Mouse (Mus musculus) liver, postnatal 0 days (tissue): ENCODE results near the gene Sqstm1. TPM values are rescaled to one million over a fixed set of nuclear protein-coding genes. Genes with fewer than 3 reads are reported as not detected.

Experiments
- ATAC-seq: fragments of 200-750 bp; cut with Nextera tagmentation; 2 replicates; pipeline ENCODE4 v1.8.0; 2017; ENCODE audit warnings: mild to moderate bottlenecking, moderate library complexity
- DNase-seq: peaks from one replicate; pipeline ENCODE4 v3.0.0-alpha.2; 2016
- H3K27ac ChIP-seq: fragments of 300-500 bp; sonication (generic); 2 replicates; pipeline ENCODE4 v1.5.1; 2014; ENCODE audit warnings: antibody characterized with exemption, moderate library complexity, mild to moderate bottlenecking, low read depth
- H3K27me3 ChIP-seq: fragments of 300-500 bp; sonication (generic); 2 replicates; pipeline ENCODE4 v1.6.1; 2014; ENCODE audit warnings: low read length, control low read depth, mixed read lengths; ENCODE audit not compliant: insufficient read depth
- H3K36me3 ChIP-seq: fragments of 300-500 bp; sonication (generic); replicated peaks from 2 replicates; pipeline ENCODE4 v1.6.1; 2014; ENCODE audit warnings: mild to moderate bottlenecking, control low read depth, low read length, moderate library complexity, mixed read lengths; ENCODE audit not compliant: insufficient read depth
- H3K4me1 ChIP-seq: fragments of 300-500 bp; sonication (generic); 2 replicates; pipeline ENCODE4 v1.6.1; 2014; ENCODE audit warnings: antibody characterized with exemption, mild to moderate bottlenecking, control low read depth; ENCODE audit not compliant: insufficient read depth
- H3K4me2 ChIP-seq: fragments of 300-500 bp; sonication (generic); 2 replicates; pipeline ENCODE4 v1.6.1; 2014; ENCODE audit warnings: low read depth, mild to moderate bottlenecking, low read length, moderate library complexity, mixed read lengths
- H3K4me3 ChIP-seq: fragments of 300-500 bp; sonication (generic); 2 replicates; pipeline ENCODE4 v1.5.1; 2014; ENCODE audit warnings: low read depth, low read length
- H3K9ac ChIP-seq: fragments of 300-500 bp; sonication (generic); replicated peaks from 2 replicates; pipeline ENCODE4 v1.6.1; 2014; ENCODE audit warnings: mild to moderate bottlenecking, moderate library complexity
- H3K9me3 ChIP-seq: fragments of 300-500 bp; sonication (generic); 2 replicates; pipeline ENCODE4 v1.6.1; 2016; ENCODE audit warnings: mild to moderate bottlenecking, control low read depth, low read length, mixed read lengths
- CTCF ChIP-seq: sonication (generic); IDR thresholded peaks from 2 replicates; pipeline ENCODE4 v1.5.1; 2016; ENCODE audit warnings: antibody characterized with exemption, low read depth
- EP300 ChIP-seq: IDR thresholded peaks from 2 replicates; pipeline ENCODE4 v1.6.1; 2016; ENCODE audit warnings: antibody characterized with exemption, low read depth, mild to moderate bottlenecking
- WGBS: fragments of 180-500 bp; shearing (Covaris S2); extraction: QIAGEN DNeasy Blood & Tissue Kit; methylation state at CpG from one replicate; pipeline ENCODE4 v1.1.7; 2014; ENCODE audit not compliant: insufficient replicate concordance; 5-methylcytosine and 5-hydroxymethylcytosine counted together
- polyA plus RNA-seq: library from polyadenylated mRNA; unstranded; fragments of >200 nt; fragmentation: Nextera tagmentation; extraction: Ambion mirVana; gene quantifications from 2 replicates; pipeline ENCODE4 v1.2.1, GENCODE M21; 2015

Sqstm1 gene
- polyA plus RNA-seq, 1 experiment from 2014 or later, result 154 TPM

DNA sequence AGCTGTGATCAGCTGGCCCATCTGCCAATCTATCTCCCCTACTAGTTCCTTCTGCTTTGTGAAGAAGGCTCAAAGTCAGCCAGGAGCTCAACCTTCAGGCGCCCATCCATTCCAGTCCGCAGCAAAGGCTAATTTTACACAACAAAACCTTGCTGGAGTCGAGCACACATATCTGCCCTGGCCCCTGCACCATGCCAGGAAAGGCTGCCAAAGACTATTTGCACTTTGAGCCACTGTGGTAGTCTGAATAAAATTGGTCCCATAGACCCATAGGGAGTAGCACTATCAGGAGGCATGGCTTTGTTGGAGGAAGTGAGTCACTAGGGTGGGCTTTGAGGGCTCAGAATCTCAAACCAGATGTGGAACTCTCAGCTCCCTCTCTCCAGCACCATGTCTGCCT lies 5.2 kb downstream of the Sqstm1 start:
- H3K4me2 ChIP-seq, result no peak overlapping the region
- DNase-seq (no peak), ATAC-seq (no peak)
- H3K27me3 ChIP-seq, result no peaks in the 10 kb centered on the region
- H3K36me3 ChIP-seq, result peaks cover 80% of the 10 kb centered on the region
- WGBS, result 82% methylated on average over 3 of the region's 3 CpGs
- peaks cover 25% of the 10 kb centered on the region for H3K4me1 ChIP-seq
- no peak for TF ChIP-seq CTCF
- TF ChIP-seq EP300, result no peak
- H3K9me3 ChIP-seq, result no peaks in the 10 kb centered on the region
- H3K27ac ChIP-seq, result peak overlapping the region; percentile 44
- no peak overlapping the region for H3K9ac ChIP-seq
- H3K4me3 ChIP-seq, result no peak overlapping the region

- DNase-seq (no peak), ATAC-seq (peak; percentile 14; the same call in 1 of the 2 replicates)
- peaks cover 21% of the 10 kb centered on the region for H3K4me1 ChIP-seq
- H3K27me3 ChIP-seq, result no peaks in the 10 kb centered on the region
- H3K9ac ChIP-seq, result no peak overlapping the region
- H3K4me3 ChIP-seq, result no peak overlapping the region
- no peak overlapping the region for H3K4me2 ChIP-seq
- peak overlapping the region; percentile 55; the same call in 1 of the 2 replicates for H3K27ac ChIP-seq
- TF ChIP-seq CTCF, result no peak
- no peak for TF ChIP-seq EP300
- H3K36me3 ChIP-seq, result peaks cover 94% of the 10 kb centered on the region
- 80% methylated on average over 9 of the region's 9 CpGs for WGBS
- no peaks in the 10 kb centered on the region for H3K9me3 ChIP-seq
These were observed 7.3 kb downstream of the Sqstm1 start for GRCm38 (mm10) chr11:50203302-50203827.

- TF ChIP-seq EP300 (0 out of 2 replicates have a peak, but pooled peaks have one; percentile 7), CTCF (no peak)
- 74% methylated on average over 3 of the region's 3 CpGs for WGBS
- peak; percentile 47 for ATAC-seq
- Histone ChIP-seq H3K4me2 (no peak overlapping the region), H3K27ac (peak overlapping the region; percentile 75), H3K9ac (no peak overlapping the region), H3K36me3 (peaks cover 82% of the 10 kb centered on the region), H3K27me3 (no peaks in the 10 kb centered on the region), H3K4me3 (no peak overlapping the region), H3K9me3 (no peaks in the 10 kb centered on the region), H3K4me1 (peaks cover 21% of the 10 kb centered on the region)
- no peak for DNase-seq
These were observed 9.0 kb downstream of the Sqstm1 start for GRCm38 (mm10) chr11:50201590-50201989.

DNA sequence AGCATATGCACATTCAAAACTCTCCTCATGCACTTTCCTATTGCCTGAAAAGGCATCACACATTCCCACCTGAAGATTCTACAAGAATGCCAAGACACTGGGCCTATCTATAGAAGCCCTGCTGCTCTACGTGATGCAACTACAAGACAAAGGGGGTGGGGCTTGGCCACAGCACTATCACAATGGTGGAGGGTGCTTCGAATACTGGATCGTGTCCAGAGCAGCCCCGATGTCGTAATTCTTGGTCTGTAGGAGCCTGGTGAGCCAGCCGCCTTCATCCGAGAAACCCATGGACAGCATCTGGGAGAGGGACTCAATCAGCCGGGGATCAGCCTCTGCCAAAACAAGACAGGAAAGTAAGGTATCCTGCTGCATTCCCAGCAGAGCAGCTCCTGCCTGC lies 10.0 kb downstream of the Sqstm1 start:
- Histone ChIP-seq H3K9me3 (no peaks in the 10 kb centered on the region), H3K27ac (peak overlapping the region; percentile 75), H3K4me1 (peaks cover 19% of the 10 kb centered on the region), H3K27me3 (no peaks in the 10 kb centered on the region), H3K9ac (no peak overlapping the region), H3K36me3 (peaks cover 72% of the 10 kb centered on the region), H3K4me2 (no peak overlapping the region), H3K4me3 (no peak overlapping the region)
- ATAC-seq, result peak; percentile 39
- peak; percentile 78 for DNase-seq
- no peak for TF ChIP-seq EP300
- 54% methylated on average over 8 of the region's 8 CpGs for WGBS

- Histone ChIP-seq H3K4me1 (peaks cover 21% of the 10 kb centered on the region; the same call in 1 of the 2 replicates), H3K27me3 (no peaks in the 10 kb centered on the region), H3K9me3 (no peaks in the 10 kb centered on the region), H3K27ac (no peak overlapping the region), H3K9ac (no peak overlapping the region), H3K4me2 (no peak overlapping the region), H3K4me3 (no peak overlapping the region), H3K36me3 (peaks cover 55% of the 10 kb centered on the region)
- ATAC-seq (no peak), DNase-seq (no peak)
- TF ChIP-seq CTCF, result no peak
- 80% methylated on average over 2 of the region's 2 CpGs for WGBS
These were observed 11.7 kb downstream of the Sqstm1 start for GRCm38 (mm10) chr11:50198916-50199315.

GRCm38 (mm10) chr11:50198219-50198846 lies 12.3 kb downstream of the Sqstm1 start:
- DNase-seq, result no peak
- peaks cover 21% of the 10 kb centered on the region; the same call in 1 of the 2 replicates for H3K4me1 ChIP-seq
- H3K4me3 ChIP-seq, result no peak overlapping the region
- ATAC-seq, result no peak
- 80% methylated on average over 3 of the region's 5 CpGs for WGBS
- no peaks in the 10 kb centered on the region for H3K9me3 ChIP-seq
- peaks cover 51% of the 10 kb centered on the region for H3K36me3 ChIP-seq
- H3K4me2 ChIP-seq, result no peak overlapping the region
- peak overlapping the region; percentile 66 for H3K27ac ChIP-seq
- no peak for TF ChIP-seq EP300
- no peak for TF ChIP-seq CTCF
- H3K9ac ChIP-seq, result no peak overlapping the region
- H3K27me3 ChIP-seq, result no peaks in the 10 kb centered on the region
